Mouse (Mus musculus) myocyte (in vitro differentiated cells): ENCODE measurements around the gene Pprc1. TPM values are rescaled to one million over a fixed set of nuclear protein-coding genes. Genes with fewer than 3 reads are reported as not detected.

Source experiments
- H3K27me3 ChIP-seq: one replicate; pipeline ENCODE4 v1.6.1; 2011; ENCODE audit not compliant: control insufficient read depth, insufficient read depth, insufficient read length
- H3K36me3 ChIP-seq: one replicate; pipeline ENCODE4 v1.6.1; 2011; ENCODE audit not compliant: control insufficient read depth, insufficient read depth
- H3K4me2 ChIP-seq: one replicate; pipeline ENCODE4 v1.6.1; 2011; ENCODE audit warnings: low read depth, control low read depth
- H3K4me3 ChIP-seq: one replicate; pipeline ENCODE4 v1.5.1; 2011; ENCODE audit warnings: mild to moderate bottlenecking, control low read depth, moderate library complexity
- H3K79me2 ChIP-seq: one replicate; pipeline ENCODE4 v1.6.1; 2011; ENCODE audit not compliant: control insufficient read depth, insufficient read depth
- H3ac ChIP-seq: one replicate; pipeline ENCODE4 v1.6.1; 2011; ENCODE audit not compliant: control insufficient read depth, insufficient read length
- CEBPB ChIP-seq: IDR thresholded peaks from 2 replicates; pipeline ENCODE4 v1.6.1; 2011; ENCODE audit warnings: mild to moderate bottlenecking, moderate library complexity; ENCODE audit not compliant: poor library complexity, insufficient read depth, severe bottlenecking
- E2F4 ChIP-seq: IDR thresholded peaks from one replicate; pipeline ENCODE4 v1.6.1; 2011; ENCODE audit warnings: mild to moderate bottlenecking, control low read depth, moderate library complexity; ENCODE audit not compliant: insufficient read depth
- MAX ChIP-seq: IDR thresholded peaks from one replicate; pipeline ENCODE4 v1.6.1; 2011; ENCODE audit warnings: low read depth, mild to moderate bottlenecking, control low read depth
- MYOD1 ChIP-seq, 3 experiments: IDR thresholded peaks; one replicate each; pipeline ENCODE4 v1.6.1; 2011; ENCODE audit warnings: control low read depth in 2 of 3, low read depth in 2 of 3, mild to moderate bottlenecking in 2 of 3, moderate library complexity in 1 of 3; ENCODE audit not compliant: insufficient read length in 2 of 3, control insufficient read depth in 1 of 3
- MYOG ChIP-seq, 3 experiments: IDR thresholded peaks; one replicate each; pipeline ENCODE4 v1.6.1; 2011; ENCODE audit warnings: control low read depth in 2 of 3, low read depth in 2 of 3, mild to moderate bottlenecking in 2 of 3; ENCODE audit not compliant: insufficient read length in 2 of 3, control insufficient read depth in 1 of 3, insufficient read depth in 1 of 3
- POLR2A ChIP-seq: IDR thresholded peaks from one replicate; pipeline ENCODE4 v1.6.1; 2011; ENCODE audit warnings: low read depth, mild to moderate bottlenecking, control low read depth, moderate library complexity; ENCODE audit not compliant: insufficient read length
- POLR2AphosphoS2 ChIP-seq: IDR thresholded peaks from one replicate; pipeline ENCODE4 v1.6.1; 2011; ENCODE audit warnings: low read depth, control low read depth; ENCODE audit not compliant: insufficient read length
- REST ChIP-seq: IDR thresholded peaks from one replicate; pipeline ENCODE4 v1.6.1; 2011; ENCODE audit warnings: mild to moderate bottlenecking, control low read depth, moderate library complexity; ENCODE audit not compliant: insufficient read depth, insufficient read length
- SRF ChIP-seq: IDR thresholded peaks from one replicate; pipeline ENCODE4 v1.6.1; 2011; ENCODE audit warnings: low read depth; ENCODE audit not compliant: control insufficient read depth, insufficient read length
- TCF12 ChIP-seq: IDR thresholded peaks from one replicate; pipeline ENCODE4 v1.6.1; 2011; ENCODE audit warnings: mild to moderate bottlenecking, control low read depth; ENCODE audit not compliant: poor library complexity, insufficient read depth, severe bottlenecking
- TCF3 ChIP-seq: IDR thresholded peaks from one replicate; pipeline ENCODE4 v1.6.1; 2011; ENCODE audit warnings: low read depth, control low read depth; ENCODE audit not compliant: insufficient read length
- USF1 ChIP-seq: IDR thresholded peaks from one replicate; pipeline ENCODE4 v1.6.1; 2011; ENCODE audit warnings: low read depth, mild to moderate bottlenecking, control low read depth, moderate library complexity
- polyA plus RNA-seq: library from polyadenylated mRNA; unstranded; fragments of >200 nt; fragmentation: generic; extraction: Trizol; gene quantifications from one replicate; pipeline ENCODE4 v1.2.1, GENCODE M21; 2012; ENCODE audit warnings: missing spikeins

The Pprc1 gene
- polyA plus RNA-seq, 1 experiment: 19.7 TPM

DNA sequence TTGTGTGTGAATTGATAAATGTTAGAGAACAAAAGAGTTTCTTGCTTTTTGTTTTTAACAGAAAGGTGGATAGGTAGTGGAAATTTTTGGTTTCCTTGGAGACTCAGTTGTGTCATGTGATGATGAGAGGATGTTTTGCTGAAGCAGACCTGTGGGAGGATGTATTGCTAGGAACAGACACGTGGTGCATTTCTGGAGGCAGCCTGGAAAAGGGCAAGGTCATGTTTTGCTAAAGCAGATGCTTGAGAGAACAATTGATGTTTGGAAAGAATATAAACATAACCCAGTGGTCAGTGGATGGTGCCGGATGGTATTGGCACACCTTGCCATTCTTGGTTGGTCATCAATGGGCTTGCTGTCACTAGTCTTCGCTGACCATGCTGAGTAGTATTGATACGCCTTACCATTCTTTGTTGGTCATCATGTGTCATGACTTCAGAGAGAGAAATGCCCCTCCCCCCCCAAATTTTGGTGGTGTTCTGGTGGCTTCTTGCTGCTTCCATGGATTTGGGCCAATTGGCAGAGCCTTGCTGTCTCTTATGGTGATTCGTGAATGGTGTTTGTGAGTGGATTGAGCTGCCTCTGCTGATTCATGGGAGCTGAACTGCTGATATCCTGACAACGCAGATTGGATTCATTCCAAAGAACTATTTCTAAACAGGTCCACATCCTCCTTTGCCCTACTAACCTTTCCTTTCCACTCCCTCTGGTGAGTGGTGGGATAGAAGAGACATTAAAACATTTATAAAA, 58.9 kb downstream of the Pprc1 start:
- Histone ChIP-seq H3K36me3 (no peaks in the 10 kb centered on the region), H3K79me2 (no peaks in the 10 kb centered on the region), H3K4me2 (no peak overlapping the region), H3K27me3 (peaks cover 3% of the 10 kb centered on the region), H3K4me3 (no peak overlapping the region), H3ac (no peak overlapping the region)
- no peak for TF ChIP-seq MAX
- no peak for TF ChIP-seq E2F4
- TF ChIP-seq POLR2AphosphoS2: no peak
- no peak for TF ChIP-seq REST
- TF ChIP-seq USF1: no peak
- no peak for TF ChIP-seq POLR2A
- TF ChIP-seq MYOG (IDR thresholded peaks at IDR 0.05; ENCODE audit: control insufficient read depth in 1 of 3, insufficient read depth in 1 of 3, insufficient read length in 2 of 3, low read depth in 2 of 3): no peak
- no peak for TF ChIP-seq SRF
- no peak for TF ChIP-seq MYOD1 (IDR thresholded peaks at IDR 0.05; ENCODE audit: control insufficient read depth in 1 of 3, insufficient read length in 2 of 3, low read depth in 2 of 3)
- TF ChIP-seq TCF12: no peak
- TF ChIP-seq TCF3: no peak
- no peak for TF ChIP-seq CEBPB

- H3K4me3 ChIP-seq: no peak overlapping the region
- no peak overlapping the region for H3K4me2 ChIP-seq
- H3ac ChIP-seq: no peak overlapping the region
- no peak for TF ChIP-seq TCF12
- no peak for TF ChIP-seq MYOD1 (IDR thresholded peaks at IDR 0.05; ENCODE audit: control insufficient read depth in 1 of 3, insufficient read length in 2 of 3, low read depth in 2 of 3)
- no peak for TF ChIP-seq POLR2AphosphoS2
- TF ChIP-seq USF1: no peak
- TF ChIP-seq REST: no peak
- TF ChIP-seq MAX: no peak
- no peak for TF ChIP-seq TCF3
- no peak for TF ChIP-seq POLR2A
- TF ChIP-seq CEBPB: no peak
- TF ChIP-seq MYOG (IDR thresholded peaks at IDR 0.05; ENCODE audit: control insufficient read depth in 1 of 3, insufficient read depth in 1 of 3, insufficient read length in 2 of 3, low read depth in 2 of 3): no peak
- TF ChIP-seq SRF: no peak
- no peak for TF ChIP-seq E2F4
- no peaks in the 10 kb centered on the region for H3K36me3 ChIP-seq
- H3K27me3 ChIP-seq: peaks cover 4% of the 10 kb centered on the region
- no peaks in the 10 kb centered on the region for H3K79me2 ChIP-seq
Measured at GRCm38 (mm10) chr19:46104187-46104557, 59.5 kb downstream of the Pprc1 start.

DNA sequence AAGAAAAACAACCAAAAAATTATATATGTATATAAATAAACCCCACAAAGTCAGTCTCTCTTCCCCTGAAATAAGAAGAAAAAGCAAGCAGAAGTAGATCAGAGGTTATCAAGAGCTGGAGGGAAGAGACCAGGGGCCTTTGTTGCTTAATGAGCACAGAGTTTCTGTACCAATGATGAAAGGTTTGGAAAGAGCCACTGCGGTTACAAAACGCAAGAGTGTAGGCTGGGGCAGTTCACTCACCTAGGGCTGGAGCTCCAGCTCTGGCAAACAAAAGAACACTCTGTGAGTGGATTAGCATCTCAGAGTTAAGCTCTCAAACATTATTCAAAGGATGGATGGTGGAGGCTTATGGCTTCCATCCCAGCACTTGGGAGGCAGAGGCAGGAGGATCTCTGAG, 65.5 kb downstream of the Pprc1 start:
- TF ChIP-seq SRF (no peak), USF1 (no peak), MAX (no peak), MYOD1 (IDR thresholded peaks at IDR 0.05; ENCODE audit: control insufficient read depth in 1 of 3, insufficient read length in 2 of 3, low read depth in 2 of 3) (no peak), MYOG (IDR thresholded peaks at IDR 0.05; ENCODE audit: control insufficient read depth in 1 of 3, insufficient read depth in 1 of 3, insufficient read length in 2 of 3, low read depth in 2 of 3) (no peak), TCF12 (no peak), E2F4 (no peak), CEBPB (no peak), POLR2AphosphoS2 (no peak), TCF3 (no peak), POLR2A (no peak), REST (no peak)
- Histone ChIP-seq H3K79me2 (no peaks in the 10 kb centered on the region), H3K27me3 (peaks cover 10% of the 10 kb centered on the region), H3ac (no peak overlapping the region), H3K4me3 (no peak overlapping the region), H3K36me3 (no peaks in the 10 kb centered on the region), H3K4me2 (no peak overlapping the region)

DNA sequence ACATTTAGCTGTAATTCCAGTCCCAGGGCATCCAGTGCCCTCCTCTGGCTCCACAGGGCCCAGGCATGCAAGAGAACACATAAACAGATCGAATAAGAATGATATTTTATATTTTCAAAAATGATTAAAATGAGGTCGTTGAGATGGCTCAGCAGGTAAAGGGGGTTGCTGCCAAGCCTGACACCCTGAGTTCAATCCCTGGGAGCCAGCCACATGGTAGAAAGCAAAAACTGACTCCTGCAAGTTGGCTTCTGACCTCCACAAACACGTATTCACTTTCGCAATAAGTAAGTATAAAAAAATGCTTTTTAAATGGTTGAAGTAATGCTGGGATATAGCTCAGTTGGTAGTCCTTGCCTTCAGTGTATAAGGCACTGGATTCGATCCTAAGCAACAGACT, 66.1 kb downstream of the Pprc1 start:
- peaks cover 14% of the 10 kb centered on the region for H3K27me3 ChIP-seq
- TF ChIP-seq E2F4: no peak
- H3K79me2 ChIP-seq: no peaks in the 10 kb centered on the region
- H3K4me3 ChIP-seq: no peak overlapping the region
- no peaks in the 10 kb centered on the region for H3K36me3 ChIP-seq
- no peak overlapping the region for H3K4me2 ChIP-seq
- H3ac ChIP-seq: no peak overlapping the region

GRCm38 (mm10) chr19:46114617-46115016, 69.9 kb downstream of the Pprc1 start:
- no peak overlapping the region for H3ac ChIP-seq
- no peak overlapping the region for H3K4me3 ChIP-seq
- no peak for TF ChIP-seq MYOG (IDR thresholded peaks at IDR 0.05; ENCODE audit: control insufficient read depth in 1 of 3, insufficient read depth in 1 of 3, insufficient read length in 2 of 3, low read depth in 2 of 3)
- no peak for TF ChIP-seq MYOD1 (IDR thresholded peaks at IDR 0.05; ENCODE audit: control insufficient read depth in 1 of 3, insufficient read length in 2 of 3, low read depth in 2 of 3)
- TF ChIP-seq SRF: no peak
- no peak for TF ChIP-seq TCF12
- TF ChIP-seq MAX: no peak
- TF ChIP-seq TCF3: no peak
- TF ChIP-seq POLR2A: no peak
- no peak for TF ChIP-seq USF1
- TF ChIP-seq E2F4: no peak
- no peak for TF ChIP-seq CEBPB
- no peak for TF ChIP-seq REST
- TF ChIP-seq POLR2AphosphoS2: no peak

More at GRCm38 (mm10) chr19:46114617-46115016, 69.9 kb downstream of the Pprc1 start:
- no peak overlapping the region for H3K4me2 ChIP-seq
- H3K79me2 ChIP-seq: no peaks in the 10 kb centered on the region
- no peaks in the 10 kb centered on the region for H3K36me3 ChIP-seq
- peaks cover 12% of the 10 kb centered on the region for H3K27me3 ChIP-seq
